Mouse (Mus musculus): ENCODE results near the gene Adh4. TPM values are rescaled to one million over a fixed set of nuclear protein-coding genes. Genes with fewer than 3 reads are reported as not detected.

Gene Adh4
- polyA plus RNA-seq, 1 experiment: not detected

- TF ChIP-seq CTCF (IDR thresholded peaks at IDR 0.05; ENCODE audit: borderline replicate concordance, control insufficient read depth, extremely low read depth, insufficient read depth, low read length, poor library complexity) (no peak), POLR2A (IDR thresholded peaks at IDR 0.05; ENCODE audit: control insufficient read depth, extremely low read depth, insufficient read depth, low read length, poor library complexity) (no peak)
- no peaks in the 10 kb centered on the region for H3K36me3 ChIP-seq (ENCODE audit: control insufficient read depth, insufficient read depth, low read length)
- no peak overlapping the region for H3K4me3 ChIP-seq (ENCODE audit: control insufficient read depth, insufficient read depth, low read length)
- H3K27ac ChIP-seq (ENCODE audit: control insufficient read depth, insufficient read depth, low read length): no peak overlapping the region
- H3K4me1 ChIP-seq (replicated peaks; ENCODE audit: control insufficient read depth, insufficient read depth, low read length): no peaks in the 10 kb centered on the region
- H3K27me3 ChIP-seq (ENCODE audit: control insufficient read depth, insufficient read depth, low read length): no peaks in the 10 kb centered on the region
- 89% methylated on average over 6 of the region's 6 CpGs for WGBS
- no peak for DNase-seq
These were observed 28.1 kb upstream of the Adh4 start for GRCm38 (mm10) chr3:138387155-138387554.

GRCm38 (mm10) chr3:138404872-138405271, 10.4 kb upstream of the Adh4 start:
- H3K27me3 ChIP-seq (ENCODE audit: control insufficient read depth, insufficient read depth, low read length): no peaks in the 10 kb centered on the region
- H3K36me3 ChIP-seq (ENCODE audit: control insufficient read depth, insufficient read depth, low read length): no peaks in the 10 kb centered on the region
- no peak for DNase-seq
- H3K4me3 ChIP-seq (ENCODE audit: control insufficient read depth, insufficient read depth, low read length): no peak overlapping the region
- TF ChIP-seq POLR2A (IDR thresholded peaks at IDR 0.05; ENCODE audit: control insufficient read depth, extremely low read depth, insufficient read depth, low read length, poor library complexity) (no peak), CTCF (IDR thresholded peaks at IDR 0.05; ENCODE audit: borderline replicate concordance, control insufficient read depth, extremely low read depth, insufficient read depth, low read length, poor library complexity) (no peak)
- 86% methylated on average over 3 of the region's 3 CpGs for WGBS
- no peak overlapping the region for H3K27ac ChIP-seq (ENCODE audit: control insufficient read depth, insufficient read depth, low read length)
- H3K4me1 ChIP-seq (replicated peaks; ENCODE audit: control insufficient read depth, insufficient read depth, low read length): no peaks in the 10 kb centered on the region; the same call in 1 of the 2 replicates

- 21% methylated on average over 3 of the region's 3 CpGs for WGBS
- TF ChIP-seq CTCF (IDR thresholded peaks at IDR 0.05; ENCODE audit: borderline replicate concordance, control insufficient read depth, extremely low read depth, insufficient read depth, low read length, poor library complexity) (no peak), POLR2A (IDR thresholded peaks at IDR 0.05; ENCODE audit: control insufficient read depth, extremely low read depth, insufficient read depth, low read length, poor library complexity) (no peak)
- no peak for DNase-seq
- Histone ChIP-seq H3K27me3 (ENCODE audit: control insufficient read depth, insufficient read depth, low read length) (no peaks in the 10 kb centered on the region), H3K4me3 (ENCODE audit: control insufficient read depth, insufficient read depth, low read length) (no peak overlapping the region), H3K36me3 (ENCODE audit: control insufficient read depth, insufficient read depth, low read length) (no peaks in the 10 kb centered on the region), H3K4me1 (replicated peaks; ENCODE audit: control insufficient read depth, insufficient read depth, low read length) (no peaks in the 10 kb centered on the region; the same call in 1 of the 2 replicates), H3K27ac (ENCODE audit: control insufficient read depth, insufficient read depth, low read length) (no peak overlapping the region)
These were observed 9.9 kb upstream of the Adh4 start for GRCm38 (mm10) chr3:138405341-138405740.

DNA sequence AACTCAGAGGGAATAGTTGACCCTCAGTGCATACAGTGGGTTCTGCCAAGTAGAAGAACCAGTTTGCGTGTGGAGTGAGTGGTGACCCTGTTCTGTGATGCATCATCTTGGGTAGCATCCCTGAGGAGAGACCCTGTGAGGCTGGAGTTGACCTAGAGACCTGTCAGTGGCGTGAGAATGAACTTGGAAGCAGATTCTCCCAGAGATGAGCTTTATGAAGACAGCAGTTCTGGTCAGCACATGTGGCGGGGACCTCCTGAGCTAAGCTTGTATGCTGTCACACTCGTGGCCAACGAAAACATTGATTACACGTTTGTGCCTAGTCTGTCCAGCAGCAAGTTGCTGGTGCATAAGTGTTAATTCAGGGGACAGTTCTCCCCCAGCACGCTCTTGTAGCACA, 9.4 kb upstream of the Adh4 start:
- no peak overlapping the region for H3K4me3 ChIP-seq (ENCODE audit: control insufficient read depth, insufficient read depth, low read length)
- no peaks in the 10 kb centered on the region for H3K4me1 ChIP-seq (replicated peaks; ENCODE audit: control insufficient read depth, insufficient read depth, low read length)
- WGBS: 92% methylated on average over 7 of the region's 7 CpGs
- TF ChIP-seq POLR2A (IDR thresholded peaks at IDR 0.05; ENCODE audit: control insufficient read depth, extremely low read depth, insufficient read depth, low read length, poor library complexity) (no peak), CTCF (IDR thresholded peaks at IDR 0.05; ENCODE audit: borderline replicate concordance, control insufficient read depth, extremely low read depth, insufficient read depth, low read length, poor library complexity) (no peak)
- DNase-seq: no peak
- H3K27ac ChIP-seq (ENCODE audit: control insufficient read depth, insufficient read depth, low read length): no peak overlapping the region
- H3K27me3 ChIP-seq (ENCODE audit: control insufficient read depth, insufficient read depth, low read length): no peaks in the 10 kb centered on the region
- H3K36me3 ChIP-seq (ENCODE audit: control insufficient read depth, insufficient read depth, low read length): no peaks in the 10 kb centered on the region

DNA sequence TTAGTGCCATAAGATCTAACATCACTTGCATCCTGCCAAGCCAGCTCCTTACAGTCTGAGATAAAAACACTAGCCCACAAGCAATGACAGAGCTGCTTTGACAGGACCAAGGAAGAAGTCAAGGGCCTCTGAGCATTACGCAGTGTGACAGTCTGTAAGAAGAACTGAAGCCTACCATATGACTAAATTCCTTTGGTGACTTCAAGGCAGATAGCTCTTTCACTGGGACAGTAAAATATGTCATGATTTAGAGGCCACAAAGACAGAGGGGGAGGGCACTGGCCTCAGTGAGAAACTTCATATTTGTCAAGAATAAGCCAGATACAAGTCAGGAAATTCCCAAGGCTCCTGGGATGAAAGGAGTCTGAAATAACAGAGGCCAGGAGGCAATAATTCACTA, 7.3 kb upstream of the Adh4 start:
- TF ChIP-seq CTCF (IDR thresholded peaks at IDR 0.05; ENCODE audit: borderline replicate concordance, control insufficient read depth, extremely low read depth, insufficient read depth, low read length, poor library complexity): no peak
- DNase-seq: no peak
- 100% methylated on average over 1 of the region's 1 CpGs for WGBS
- H3K27ac ChIP-seq (ENCODE audit: control insufficient read depth, insufficient read depth, low read length): no peak overlapping the region
- H3K36me3 ChIP-seq (ENCODE audit: control insufficient read depth, insufficient read depth, low read length): no peaks in the 10 kb centered on the region
- no peaks in the 10 kb centered on the region for H3K4me1 ChIP-seq (replicated peaks; ENCODE audit: control insufficient read depth, insufficient read depth, low read length)
- no peaks in the 10 kb centered on the region for H3K27me3 ChIP-seq (ENCODE audit: control insufficient read depth, insufficient read depth, low read length)
- no peak overlapping the region for H3K4me3 ChIP-seq (ENCODE audit: control insufficient read depth, insufficient read depth, low read length)

- no peak overlapping the region for H3K4me3 ChIP-seq (ENCODE audit: control insufficient read depth, insufficient read depth, low read length)
- WGBS: 95% methylated on average over 1 of the region's 1 CpGs
- DNase-seq: no peak
- H3K27me3 ChIP-seq (ENCODE audit: control insufficient read depth, insufficient read depth, low read length): no peaks in the 10 kb centered on the region
- no peaks in the 10 kb centered on the region for H3K4me1 ChIP-seq (replicated peaks; ENCODE audit: control insufficient read depth, insufficient read depth, low read length)
- H3K27ac ChIP-seq (ENCODE audit: control insufficient read depth, insufficient read depth, low read length): no peak overlapping the region
- H3K36me3 ChIP-seq (ENCODE audit: control insufficient read depth, insufficient read depth, low read length): no peaks in the 10 kb centered on the region
- TF ChIP-seq POLR2A (IDR thresholded peaks at IDR 0.05; ENCODE audit: control insufficient read depth, extremely low read depth, insufficient read depth, low read length, poor library complexity): no peak
- TF ChIP-seq CTCF (IDR thresholded peaks at IDR 0.05; ENCODE audit: borderline replicate concordance, control insufficient read depth, extremely low read depth, insufficient read depth, low read length, poor library complexity): no peak
These were observed 5.7 kb upstream of the Adh4 start for GRCm38 (mm10) chr3:138409585-138409984.

GRCm38 (mm10) chr3:138410211-138410610, 5.1 kb upstream of the Adh4 start:
- Histone ChIP-seq H3K4me3 (ENCODE audit: control insufficient read depth, insufficient read depth, low read length) (no peak overlapping the region), H3K4me1 (replicated peaks; ENCODE audit: control insufficient read depth, insufficient read depth, low read length) (no peaks in the 10 kb centered on the region), H3K36me3 (ENCODE audit: control insufficient read depth, insufficient read depth, low read length) (no peaks in the 10 kb centered on the region), H3K27me3 (ENCODE audit: control insufficient read depth, insufficient read depth, low read length) (no peaks in the 10 kb centered on the region), H3K27ac (ENCODE audit: control insufficient read depth, insufficient read depth, low read length) (no peak overlapping the region)
- 89% methylated on average over 3 of the region's 3 CpGs for WGBS
- no peak for TF ChIP-seq CTCF (IDR thresholded peaks at IDR 0.05; ENCODE audit: borderline replicate concordance, control insufficient read depth, extremely low read depth, insufficient read depth, low read length, poor library complexity)
- no peak for DNase-seq

Data from thymus, adult 2 months (tissue).